Mouse (Mus musculus) hindbrain, embryonic 16.5 days (tissue): ENCODE results near the gene Ass1. TPM values are rescaled to one million over a fixed set of nuclear protein-coding genes. Genes with fewer than 3 reads are reported as not detected.

Experiments
- ATAC-seq: fragments of 200-750 bp; cut with Nextera tagmentation; 2 replicates; pipeline ENCODE4 v1.8.0; 2017; ENCODE audit warnings: moderate TSS enrichment, moderate library complexity
- H3K27ac ChIP-seq: fragments of 300-500 bp; sonication (generic); 2 replicates; pipeline ENCODE4 v1.5.1; 2014; ENCODE audit warnings: low read depth, mild to moderate bottlenecking, control low read depth, low read length, moderate library complexity
- H3K27me3 ChIP-seq: fragments of 300-500 bp; sonication (generic); replicated peaks from 2 replicates; pipeline ENCODE4 v1.6.1; 2014; ENCODE audit warnings: low read length; ENCODE audit not compliant: control insufficient read depth, insufficient read depth
- H3K36me3 ChIP-seq: fragments of 300-500 bp; sonication (generic); 2 replicates; pipeline ENCODE4 v1.6.1; 2014; ENCODE audit warnings: mild to moderate bottlenecking, low read length, moderate library complexity, mixed read lengths; ENCODE audit not compliant: control insufficient read depth, insufficient read depth
- H3K4me1 ChIP-seq: fragments of 300-500 bp; sonication (generic); 2 replicates; pipeline ENCODE4 v1.6.1; 2014; ENCODE audit warnings: low read depth, low read length; ENCODE audit not compliant: control insufficient read depth, insufficient read depth
- H3K4me2 ChIP-seq: fragments of 300-500 bp; sonication (generic); 2 replicates; pipeline ENCODE4 v1.6.1; 2014; ENCODE audit warnings: mild to moderate bottlenecking, low read length, control low read depth, moderate library complexity
- H3K4me3 ChIP-seq: fragments of 300-500 bp; sonication (generic); 2 replicates; pipeline ENCODE4 v1.5.1; 2014; ENCODE audit warnings: mild to moderate bottlenecking, low read length, control low read depth, moderate library complexity
- H3K9ac ChIP-seq: fragments of 300-500 bp; sonication (generic); 2 replicates; pipeline ENCODE4 v1.6.1; 2014; ENCODE audit warnings: low read depth, mild to moderate bottlenecking, control low read depth, low read length, moderate library complexity
- H3K9me3 ChIP-seq: fragments of 300-500 bp; sonication (generic); 2 replicates; pipeline ENCODE4 v1.6.1; 2014; ENCODE audit warnings: mild to moderate bottlenecking, low read length, moderate library complexity; ENCODE audit not compliant: control insufficient read depth
- WGBS: fragments of 180-500 bp; shearing (Covaris S2); extraction: QIAGEN DNeasy Blood & Tissue Kit; methylation state at CpG from one replicate; pipeline ENCODE4 v1.1.7; 2014; 5-methylcytosine and 5-hydroxymethylcytosine counted together
- polyA plus RNA-seq: library from polyadenylated mRNA; unstranded; fragments of >200 nt; fragmentation: Nextera tagmentation; extraction: Ambion mirVana; gene quantifications from 2 replicates; pipeline ENCODE4 v1.2.1, GENCODE M21; 2015

Gene Ass1
- polyA plus RNA-seq, 1 experiment from 2014 or later, result 16.1 TPM

- Histone ChIP-seq H3K9me3 (no peaks in the 10 kb centered on the region), H3K9ac (no peak overlapping the region), H3K4me1 (peaks cover 17% of the 10 kb centered on the region), H3K4me2 (no peak overlapping the region), H3K27me3 (peaks cover 31% of the 10 kb centered on the region), H3K27ac (no peak overlapping the region), H3K4me3 (no peak overlapping the region), H3K36me3 (no peaks in the 10 kb centered on the region)
- WGBS, result 45% methylated on average over 5 of the region's 5 CpGs
- no peak for ATAC-seq
Observed at GRCm38 (mm10) chr2:31494315-31494714, 24.3 kb downstream of the Ass1 start.

- peaks cover 22% of the 10 kb centered on the region for H3K4me1 ChIP-seq
- 15% methylated on average over 12 of the region's 13 CpGs for WGBS
- peak; percentile 41; the same call in 1 of the 2 replicates for ATAC-seq
Observed at GRCm38 (mm10) chr2:31495046-31495476, 25.1 kb downstream of the Ass1 start.

GRCm38 (mm10) chr2:31496141-31496540 lies 26.1 kb downstream of the Ass1 start:
- WGBS, result 38% methylated on average over 1 of the region's 1 CpGs
- ATAC-seq, result no peak
- no peaks in the 10 kb centered on the region for H3K36me3 ChIP-seq
- H3K9ac ChIP-seq, result no peak overlapping the region
- no peaks in the 10 kb centered on the region for H3K9me3 ChIP-seq
- no peak overlapping the region for H3K27ac ChIP-seq
- H3K4me2 ChIP-seq, result no peak overlapping the region
- H3K4me1 ChIP-seq, result peaks cover 26% of the 10 kb centered on the region
- no peak overlapping the region for H3K4me3 ChIP-seq
- peaks cover 23% of the 10 kb centered on the region for H3K27me3 ChIP-seq

More at GRCm38 (mm10) chr2:31495046-31495476, 25.1 kb downstream of the Ass1 start:
- Histone ChIP-seq H3K9me3 (no peaks in the 10 kb centered on the region), H3K4me3 (no peak overlapping the region), H3K4me2 (peak overlapping the region; percentile 34), H3K27me3 (peaks cover 30% of the 10 kb centered on the region), H3K27ac (0 out of 2 replicates have a peak overlapping the region, but pooled peaks have one; percentile 23), H3K36me3 (no peaks in the 10 kb centered on the region), H3K9ac (peak overlapping the region; percentile 36; the same call in 1 of the 2 replicates)

- peaks cover 28% of the 10 kb centered on the region for H3K4me1 ChIP-seq
- ATAC-seq, result no peak
- H3K27ac ChIP-seq, result no peak overlapping the region
- H3K9ac ChIP-seq, result no peak overlapping the region
- no peaks in the 10 kb centered on the region for H3K9me3 ChIP-seq
- peaks cover 17% of the 10 kb centered on the region for H3K27me3 ChIP-seq
- no peak overlapping the region for H3K4me2 ChIP-seq
- WGBS, result 31% methylated on average over 6 of the region's 7 CpGs
- H3K36me3 ChIP-seq, result no peaks in the 10 kb centered on the region
- H3K4me3 ChIP-seq, result no peak overlapping the region
Observed at GRCm38 (mm10) chr2:31497113-31497512, 27.1 kb downstream of the Ass1 start.

GRCm38 (mm10) chr2:31497635-31498034 lies 27.6 kb downstream of the Ass1 start:
- WGBS, result 33% methylated on average over 19 of the region's 19 CpGs
- no peaks in the 10 kb centered on the region for H3K36me3 ChIP-seq
- no peak overlapping the region for H3K27ac ChIP-seq
- H3K9me3 ChIP-seq, result no peaks in the 10 kb centered on the region
- H3K9ac ChIP-seq, result no peak overlapping the region
- H3K27me3 ChIP-seq, result peaks cover 20% of the 10 kb centered on the region
- peaks cover 28% of the 10 kb centered on the region for H3K4me1 ChIP-seq
- no peak overlapping the region for H3K4me2 ChIP-seq
- ATAC-seq, result no peak
- H3K4me3 ChIP-seq, result no peak overlapping the region

- 0 out of 2 replicates have a peak overlapping the region, but pooled peaks have one; percentile 11 for H3K9ac ChIP-seq
- no peaks in the 10 kb centered on the region for H3K36me3 ChIP-seq
- H3K9me3 ChIP-seq, result no peaks in the 10 kb centered on the region
- WGBS, result 17% methylated on average over 21 of the region's 21 CpGs
- peaks cover 29% of the 10 kb centered on the region for H3K27me3 ChIP-seq
- no peak overlapping the region; the same call in 1 of the 2 replicates for H3K4me2 ChIP-seq
- ATAC-seq, result peak; percentile 22; the same call in 1 of the 2 replicates
- H3K4me1 ChIP-seq, result peaks cover 28% of the 10 kb centered on the region
- H3K4me3 ChIP-seq, result no peak overlapping the region
- no peak overlapping the region; the same call in 1 of the 2 replicates for H3K27ac ChIP-seq
Observed at GRCm38 (mm10) chr2:31499327-31500291, 29.6 kb downstream of the Ass1 start.

- peaks cover 29% of the 10 kb centered on the region for H3K4me1 ChIP-seq
- 23% methylated on average over 24 of the region's 24 CpGs for WGBS
- no peaks in the 10 kb centered on the region for H3K36me3 ChIP-seq
- peak; percentile 51 for ATAC-seq
- peaks cover 29% of the 10 kb centered on the region for H3K27me3 ChIP-seq
- H3K27ac ChIP-seq, result no peak overlapping the region; the same call in 1 of the 2 replicates
- no peak overlapping the region for H3K9ac ChIP-seq
- no peaks in the 10 kb centered on the region for H3K9me3 ChIP-seq
- H3K4me2 ChIP-seq, result no peak overlapping the region; the same call in 1 of the 2 replicates
- H3K4me3 ChIP-seq, result no peak overlapping the region
Observed at GRCm38 (mm10) chr2:31500292-31501204, 30.5 kb downstream of the Ass1 start.

GRCm38 (mm10) chr2:31501448-31502130 lies 31.6 kb downstream of the Ass1 start:
- Histone ChIP-seq H3K27me3 (peaks cover 29% of the 10 kb centered on the region), H3K4me1 (peaks cover 23% of the 10 kb centered on the region), H3K9ac (no peak overlapping the region), H3K36me3 (no peaks in the 10 kb centered on the region), H3K4me2 (no peak overlapping the region), H3K27ac (no peak overlapping the region), H3K4me3 (no peak overlapping the region), H3K9me3 (no peaks in the 10 kb centered on the region)
- no peak for ATAC-seq
- WGBS, result 40% methylated on average over 20 of the region's 20 CpGs
